Mouse (Mus musculus): ENCODE data around the gene Dpagt1.

Dpagt1 gene

DNA sequence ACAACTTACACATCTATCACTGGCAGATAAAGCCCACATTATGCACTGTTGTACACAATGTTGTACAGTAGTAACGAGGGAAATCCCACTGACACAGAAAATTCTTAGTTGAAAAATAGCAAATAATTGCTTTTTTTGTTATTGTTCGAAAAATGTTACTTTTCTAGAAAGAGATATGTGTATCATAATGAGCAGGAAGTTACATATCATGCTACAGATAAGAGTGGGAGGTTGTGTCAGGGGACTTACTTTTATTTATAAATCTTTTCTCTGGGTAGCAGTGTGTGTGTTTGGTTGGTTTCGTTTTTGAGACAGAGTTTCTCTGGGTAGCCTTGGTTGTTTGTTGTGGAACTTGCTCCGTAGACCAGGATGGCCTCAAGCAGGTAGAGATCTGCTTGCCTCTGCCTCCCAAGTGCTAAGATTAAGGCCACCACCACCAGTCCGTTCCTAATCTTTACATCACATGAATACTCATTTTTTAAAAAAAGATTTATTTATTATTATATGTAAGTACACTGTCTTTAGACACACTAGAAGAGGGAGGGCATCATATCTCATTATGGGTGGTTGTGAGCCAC, 52.4 kb downstream of the Dpagt1 start:
- DNase-seq (ENCODE audit: low read depth, low spot score), result no peak

GRCm38 (mm10) chr9:44379054-44379834, 53.4 kb downstream of the Dpagt1 start, which contains the start of gene Hyou1:
Hyou1 (plus strand) TSS chr9:44379490.
- peak; percentile 96 for DNase-seq (ENCODE audit: low read depth, low spot score)

- no peak for DNase-seq (ENCODE audit: low read depth, low spot score)
These were observed 54.0 kb downstream of the Dpagt1 start for GRCm38 (mm10) chr9:44379862-44380261.

All from telencephalon, adult 2 months (tissue).